Mouse (Mus musculus) kidney, postnatal 36 days (tissue): ENCODE measurements at regions not wholly inside any gene's neighbourhood (a gene's known extent, or its start where the extent isn't known, plus 50 kb on each side); places are given as distances from the start of the nearest gene placed in this dataset.
"Not testable (repeated sequence)": the region's sequence is repeated elsewhere in the genome, so short reads cannot be mapped to it uniquely, and the experiment has no call there.

Experiments
- DNase-seq, 2 experiments: peaks; one replicate each; pipeline ENCODE4 v3.0.0; 2021 to 2022; ENCODE audit warnings: mixed read lengths in 2 of 2

- peak; percentile 6 to 17 for DNase-seq
Observed at GRCm38 (mm10) chr6:61042667-61043523, 118.1 kb downstream of the Mmrn1 start.

- DNase-seq = no peak
Observed at GRCm38 (mm10) chr6:61043524-61044450, 119.0 kb downstream of the Mmrn1 start.

- not testable (repeated sequence) for DNase-seq
Observed at GRCm38 (mm10) chr6:61047667-61048066, 122.9 kb downstream of the Mmrn1 start.

- DNase-seq = peak; percentile 39 to 61
Observed at GRCm38 (mm10) chr6:61063129-61063528, 117.0 kb upstream of the Ccser1 start.

- no peak for DNase-seq
Observed at GRCm38 (mm10) chr6:61065769-61066168, 114.4 kb upstream of the Ccser1 start.

GRCm38 (mm10) chr6:61066501-61067282 is 113.4 kb upstream of the Ccser1 start:
- no peak for DNase-seq

- DNase-seq = no peak
Observed at GRCm38 (mm10) chr6:61067355-61068116, 112.6 kb upstream of the Ccser1 start.

- no peak for DNase-seq
Observed at GRCm38 (mm10) chr6:61068117-61068489, 112.0 kb upstream of the Ccser1 start.

- no peak for DNase-seq
Observed at GRCm38 (mm10) chr6:61073267-61073666, 106.9 kb upstream of the Ccser1 start.

- DNase-seq = no peak
Observed at GRCm38 (mm10) chr6:61073794-61074193, 106.3 kb upstream of the Ccser1 start.

- no peak for DNase-seq
Observed at GRCm38 (mm10) chr6:61074700-61075099, 105.4 kb upstream of the Ccser1 start.

GRCm38 (mm10) chr6:61078559-61078958 is 101.6 kb upstream of the Ccser1 start:
- no peak for DNase-seq

GRCm38 (mm10) chr6:61080661-61081060 is 99.5 kb upstream of the Ccser1 start:
- DNase-seq = no peak

GRCm38 (mm10) chr6:61083346-61083745 is 96.8 kb upstream of the Ccser1 start:
- no peak for DNase-seq

- no peak for DNase-seq
Observed at GRCm38 (mm10) chr6:61099348-61099981, 80.7 kb upstream of the Ccser1 start.

GRCm38 (mm10) chr6:61099982-61100365 is 80.2 kb upstream of the Ccser1 start:
- peak; percentile 51 to 54 for DNase-seq

GRCm38 (mm10) chr6:61101972-61102371 is 78.2 kb upstream of the Ccser1 start:
- DNase-seq = no peak

- DNase-seq = no peak
Observed at GRCm38 (mm10) chr6:61103459-61104234, 76.5 kb upstream of the Ccser1 start.

- no peak for DNase-seq
Observed at GRCm38 (mm10) chr6:61115250-61115649, 64.9 kb upstream of the Ccser1 start.

- DNase-seq = no peak
Observed at GRCm38 (mm10) chr6:61119590-61119989, 60.5 kb upstream of the Ccser1 start.

- no peak for DNase-seq
Observed at GRCm38 (mm10) chr6:61125431-61125830, 54.7 kb upstream of the Ccser1 start.
